Mouse (Mus musculus) embryonic facial prominence, embryonic 15.5 days (tissue): ENCODE data around the gene Tpcn2. TPM values are rescaled to one million over a fixed set of nuclear protein-coding genes. Genes with fewer than 3 reads are reported as not detected.
A peak's percentile ranks its signal among the peaks of the same experiment; 100 is the strongest.

Experiments used
- ATAC-seq: fragments of 200-750 bp; cut with Nextera tagmentation; 2 replicates; pipeline ENCODE4 v1.8.0; 2017; ENCODE audit warnings: low read depth, moderate TSS enrichment; ENCODE audit not compliant: insufficient number of reproducible peaks, low FRiP score, low TSS enrichment
- H3K27ac ChIP-seq: fragments of 300-500 bp; sonication (generic); replicated peaks from 2 replicates; pipeline ENCODE4 v1.5.1; 2015; ENCODE audit warnings: mild to moderate bottlenecking, inconsistent platforms
- H3K27me3 ChIP-seq: fragments of 300-500 bp; sonication (generic); 2 replicates; pipeline ENCODE4 v1.6.1; 2015; ENCODE audit warnings: inconsistent platforms
- H3K36me3 ChIP-seq: fragments of 300-500 bp; sonication (generic); 2 replicates; pipeline ENCODE4 v1.6.1; 2015; ENCODE audit warnings: mild to moderate bottlenecking, inconsistent platforms
- H3K4me1 ChIP-seq: fragments of 300-500 bp; sonication (generic); 2 replicates; pipeline ENCODE4 v1.6.1; 2015; ENCODE audit warnings: inconsistent platforms
- H3K4me2 ChIP-seq: fragments of 300-500 bp; sonication (generic); replicated peaks from 2 replicates; pipeline ENCODE4 v1.6.1; 2015; ENCODE audit warnings: mild to moderate bottlenecking, inconsistent platforms
- H3K4me3 ChIP-seq: fragments of 300-500 bp; sonication (generic); replicated peaks from 2 replicates; pipeline ENCODE4 v1.5.1; 2015; ENCODE audit warnings: mild to moderate bottlenecking, inconsistent platforms
- H3K9ac ChIP-seq: fragments of 300-500 bp; sonication (generic); 2 replicates; pipeline ENCODE4 v1.6.1; 2015; ENCODE audit warnings: inconsistent platforms
- H3K9me3 ChIP-seq: fragments of 300-500 bp; sonication (generic); replicated peaks from 2 replicates; pipeline ENCODE4 v1.6.1; 2016; ENCODE audit warnings: inconsistent platforms
- WGBS: fragments of 180-500 bp; shearing (Covaris S2); methylation state at CpG from one replicate; pipeline ENCODE4 v1.1.7; 2015; 5-methylcytosine and 5-hydroxymethylcytosine counted together
- polyA plus RNA-seq: library from polyadenylated mRNA; unstranded; fragments of >200 nt; fragmentation: Nextera tagmentation; extraction: Ambion mirVana; gene quantifications from 2 replicates; pipeline ENCODE4 v1.2.1, GENCODE M21; 2015

Tpcn2 gene
- polyA plus RNA-seq, 1 experiment from 2014 or later: 12.2 TPM

DNA sequence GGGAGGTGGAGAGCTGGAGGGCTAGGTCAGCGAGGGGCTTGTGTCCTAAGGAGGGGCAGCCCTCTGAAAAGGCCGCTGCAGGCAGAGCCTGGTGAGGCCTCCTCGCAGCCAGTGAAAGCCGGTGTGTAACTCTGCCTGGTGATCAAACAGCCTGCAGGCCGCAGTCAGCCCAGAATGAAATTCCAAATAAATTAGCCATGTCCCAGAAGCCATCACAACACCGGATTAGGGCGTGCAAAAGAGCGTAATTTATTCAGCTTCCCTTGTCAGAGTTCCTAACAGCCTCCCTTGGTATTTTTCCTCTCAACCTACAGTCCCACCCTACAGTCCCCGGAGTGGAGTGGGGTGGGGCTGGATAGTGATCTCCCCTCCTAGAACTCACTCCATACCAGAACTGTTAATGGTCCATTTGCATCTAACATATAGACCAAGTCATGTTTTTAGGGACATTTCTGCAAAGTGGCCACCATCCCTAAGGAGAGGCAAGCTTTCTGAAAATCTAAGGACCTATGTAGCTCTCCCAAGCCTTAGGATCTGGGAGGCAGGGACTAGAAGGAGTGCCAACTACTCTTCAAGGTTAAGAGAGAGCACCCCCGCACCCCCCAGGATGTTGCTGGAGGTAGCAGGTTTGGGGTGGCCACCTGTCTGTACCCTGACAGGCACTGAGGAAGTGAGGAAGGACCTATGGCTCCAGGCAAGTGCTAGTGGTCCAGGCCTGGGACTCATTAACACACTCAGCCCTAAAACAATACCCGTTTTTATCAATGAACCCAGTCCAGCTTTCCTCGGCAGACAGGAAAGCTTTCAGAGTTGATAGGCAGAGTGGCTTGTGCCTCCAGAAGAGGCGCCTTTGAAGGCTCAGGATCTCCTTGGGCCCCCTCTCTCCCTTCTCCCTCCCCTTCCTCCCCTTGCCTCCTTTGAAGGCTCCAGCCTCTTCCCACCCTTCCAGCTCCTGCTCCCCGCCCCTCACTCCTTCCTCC is 71.8 kb downstream of the Tpcn2 start:
- Histone ChIP-seq H3K9ac (no peak overlapping the region), H3K4me2 (no peak overlapping the region), H3K9me3 (no peaks in the 10 kb centered on the region), H3K27me3 (no peaks in the 10 kb centered on the region), H3K4me3 (no peak overlapping the region), H3K4me1 (peaks cover 25% of the 10 kb centered on the region), H3K27ac (peak overlapping the region; percentile 74; the same call in 1 of the 2 replicates), H3K36me3 (no peaks in the 10 kb centered on the region)
- no peak for ATAC-seq
- 11% methylated on average over 14 of the region's 14 CpGs for WGBS

- Histone ChIP-seq H3K4me2 (no peak overlapping the region), H3K9me3 (no peaks in the 10 kb centered on the region), H3K27ac (no peak overlapping the region), H3K27me3 (no peaks in the 10 kb centered on the region), H3K36me3 (no peaks in the 10 kb centered on the region), H3K4me1 (peaks cover 28% of the 10 kb centered on the region), H3K9ac (no peak overlapping the region), H3K4me3 (no peak overlapping the region)
- WGBS: 74% methylated on average over 4 of the region's 4 CpGs
- ATAC-seq: no peak
Measured at GRCm38 (mm10) chr7:145210477-145211070, 73.2 kb downstream of the Tpcn2 start.

GRCm38 (mm10) chr7:145208006-145208405 is 75.8 kb downstream of the Tpcn2 start, which contains the start of gene 1810010D01Rik:
Gene 1810010D01Rik, minus strand, starts transcription at chr7:145208119.
- ATAC-seq: no peak
- no peaks in the 10 kb centered on the region for H3K27me3 ChIP-seq
- peaks cover 30% of the 10 kb centered on the region for H3K4me1 ChIP-seq
- H3K4me3 ChIP-seq: no peak within 1 kb of the TSS
- H3K4me2 ChIP-seq: no peak within 1 kb of the TSS
- H3K9me3 ChIP-seq: no peaks in the 10 kb centered on the region
- no peaks in the 10 kb centered on the region for H3K36me3 ChIP-seq
- 74% methylated on average over 4 of the region's 4 CpGs for WGBS
- peak within 1 kb of the TSS; percentile 89 for H3K27ac ChIP-seq
- H3K9ac ChIP-seq: no peak within 1 kb of the TSS

GRCm38 (mm10) chr7:145206801-145207200 is 77.0 kb downstream of the Tpcn2 start:
- no peaks in the 10 kb centered on the region for H3K36me3 ChIP-seq
- peak overlapping the region; percentile 45 for H3K4me2 ChIP-seq
- peak overlapping the region; percentile 89 for H3K27ac ChIP-seq
- H3K4me1 ChIP-seq: peaks cover 25% of the 10 kb centered on the region
- 63% methylated on average over 6 of the region's 6 CpGs for WGBS
- H3K9me3 ChIP-seq: no peaks in the 10 kb centered on the region
- H3K27me3 ChIP-seq: no peaks in the 10 kb centered on the region
- 0 out of 2 replicates have a peak overlapping the region, but pooled peaks have one; percentile 28 for H3K9ac ChIP-seq
- H3K4me3 ChIP-seq: no peak overlapping the region
- ATAC-seq: no peak

- peak overlapping the region; percentile 28; the same call in 1 of the 2 replicates for H3K9ac ChIP-seq
- no peaks in the 10 kb centered on the region for H3K36me3 ChIP-seq
- H3K4me2 ChIP-seq: peak overlapping the region; percentile 45
- peaks cover 4% of the 10 kb centered on the region; the same call in 1 of the 2 replicates for H3K9me3 ChIP-seq
- peaks cover 21% of the 10 kb centered on the region for H3K4me1 ChIP-seq
- H3K27ac ChIP-seq: peak overlapping the region; percentile 89
- peak overlapping the region; percentile 17 for H3K4me3 ChIP-seq
- no peaks in the 10 kb centered on the region for H3K27me3 ChIP-seq
- WGBS: 5% methylated on average over 34 of the region's 34 CpGs
- ATAC-seq: peak; percentile 89
Measured at GRCm38 (mm10) chr7:145206056-145206610, 77.7 kb downstream of the Tpcn2 start.

GRCm38 (mm10) chr7:145205363-145205902 is 78.4 kb downstream of the Tpcn2 start:
- H3K4me1 ChIP-seq: peaks cover 18% of the 10 kb centered on the region
- H3K4me3 ChIP-seq: no peak overlapping the region
- H3K9ac ChIP-seq: no peak overlapping the region
- no peak for ATAC-seq
- H3K27ac ChIP-seq: peak overlapping the region; percentile 89
- no peak overlapping the region for H3K4me2 ChIP-seq
- peaks cover 5% of the 10 kb centered on the region; the same call in 1 of the 2 replicates for H3K9me3 ChIP-seq
- no peaks in the 10 kb centered on the region for H3K27me3 ChIP-seq
- 80% methylated on average over 4 of the region's 4 CpGs for WGBS
- no peaks in the 10 kb centered on the region for H3K36me3 ChIP-seq

GRCm38 (mm10) chr7:145199711-145200110 is 84.1 kb downstream of the Tpcn2 start:
- Histone ChIP-seq H3K9me3 (peaks cover 5% of the 10 kb centered on the region; the same call in 1 of the 2 replicates), H3K9ac (no peak overlapping the region), H3K4me2 (no peak overlapping the region), H3K4me3 (no peak overlapping the region), H3K27me3 (no peaks in the 10 kb centered on the region), H3K4me1 (peaks cover 41% of the 10 kb centered on the region), H3K27ac (peak overlapping the region; percentile 85), H3K36me3 (no peaks in the 10 kb centered on the region)
- 22% methylated on average over 2 of the region's 2 CpGs for WGBS
- ATAC-seq: peak; percentile 37; the same call in 1 of the 2 replicates

DNA sequence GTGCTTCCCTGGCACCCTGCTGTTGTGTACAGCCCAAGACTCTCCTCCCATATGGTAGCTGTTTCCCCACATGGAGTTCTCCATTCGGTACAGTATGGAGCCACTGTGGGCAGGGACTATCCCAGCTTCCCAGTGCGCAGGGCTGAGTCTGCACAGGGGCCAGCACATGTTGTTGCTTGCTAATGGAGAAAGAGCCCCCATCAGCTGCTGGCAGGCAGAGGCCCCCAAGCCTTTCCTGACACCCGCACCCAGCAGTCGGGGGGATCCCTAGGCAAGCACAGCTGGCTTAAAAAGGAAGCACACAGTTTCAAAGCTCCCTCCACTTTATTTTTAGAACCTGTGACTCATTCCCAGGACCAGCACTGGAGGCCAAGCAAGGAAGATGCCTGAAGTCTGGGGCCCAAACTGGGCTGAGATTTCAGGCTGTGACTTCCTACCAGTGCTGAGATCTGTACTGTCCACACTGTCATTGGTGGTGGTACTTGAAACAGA is 85.5 kb downstream of the Tpcn2 start:
- Histone ChIP-seq H3K4me1 (peaks cover 51% of the 10 kb centered on the region), H3K27me3 (no peaks in the 10 kb centered on the region), H3K27ac (peak overlapping the region; percentile 85), H3K4me2 (no peak overlapping the region), H3K36me3 (no peaks in the 10 kb centered on the region), H3K4me3 (no peak overlapping the region), H3K9me3 (peaks cover 5% of the 10 kb centered on the region; the same call in 1 of the 2 replicates), H3K9ac (no peak overlapping the region)
- WGBS: 19% methylated on average over 4 of the region's 4 CpGs
- peak; percentile 60 for ATAC-seq

DNA sequence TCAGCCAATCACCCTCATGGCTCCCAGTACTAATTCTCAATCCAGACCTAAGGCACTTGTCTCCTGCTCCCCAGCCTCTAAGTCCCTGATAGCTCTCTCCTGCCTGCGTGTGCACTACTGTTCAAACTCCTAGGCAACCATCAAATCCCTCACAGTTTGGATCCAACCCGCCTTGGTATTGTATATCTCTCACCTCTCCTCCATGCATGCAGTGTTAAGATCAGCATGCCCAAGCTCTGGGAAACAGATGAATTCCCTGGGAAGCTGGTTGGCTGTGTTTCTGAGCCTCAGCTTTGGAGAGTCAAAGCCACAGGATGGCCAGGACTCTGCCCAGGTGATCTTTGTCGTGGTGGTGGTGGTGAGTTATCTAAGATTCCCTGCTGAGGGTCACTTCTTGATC is 86.1 kb downstream of the Tpcn2 start:
- no peak for ATAC-seq
- H3K27ac ChIP-seq: peak overlapping the region; percentile 85
- H3K36me3 ChIP-seq: no peaks in the 10 kb centered on the region
- peaks cover 51% of the 10 kb centered on the region for H3K4me1 ChIP-seq
- H3K4me2 ChIP-seq: no peak overlapping the region
- no peak overlapping the region for H3K4me3 ChIP-seq
- H3K9me3 ChIP-seq: peaks cover 5% of the 10 kb centered on the region; the same call in 1 of the 2 replicates
- WGBS: 57% methylated on average over 3 of the region's 3 CpGs
- H3K9ac ChIP-seq: no peak overlapping the region
- H3K27me3 ChIP-seq: no peaks in the 10 kb centered on the region

DNA sequence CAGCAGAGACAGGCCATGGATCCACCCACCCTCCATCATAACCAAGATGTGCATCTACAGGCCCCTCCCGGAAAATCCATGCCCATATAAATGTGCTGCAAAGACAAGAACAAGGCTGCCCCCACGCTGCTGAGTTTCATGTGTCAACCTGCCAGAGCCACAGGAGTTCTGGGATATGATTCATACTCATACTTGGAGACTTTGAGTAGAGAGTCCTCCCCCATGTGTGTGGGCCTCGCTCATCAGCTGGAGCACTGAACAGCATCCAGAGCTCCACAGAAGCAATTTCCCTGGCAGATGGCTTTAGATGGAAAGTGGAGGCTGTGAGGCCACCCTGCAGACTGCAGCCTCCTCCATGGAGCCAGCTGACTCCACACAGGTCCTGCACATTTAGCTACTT is 86.8 kb downstream of the Tpcn2 start:
- Histone ChIP-seq H3K36me3 (no peaks in the 10 kb centered on the region), H3K4me2 (no peak overlapping the region), H3K9ac (no peak overlapping the region), H3K27me3 (no peaks in the 10 kb centered on the region), H3K4me3 (no peak overlapping the region), H3K4me1 (peaks cover 51% of the 10 kb centered on the region), H3K9me3 (peaks cover 5% of the 10 kb centered on the region; the same call in 1 of the 2 replicates), H3K27ac (peak overlapping the region; percentile 85; the same call in 1 of the 2 replicates)
- no peak for ATAC-seq
- WGBS: 33% methylated on average over 3 of the region's 3 CpGs
